Mouse (Mus musculus): ENCODE results near the gene Usp2.

- TF ChIP-seq CTCF (IDR thresholded peaks at IDR 0.05; ENCODE audit: low read depth, low read length) (no peak), POLR2A (IDR thresholded peaks at IDR 0.05; ENCODE audit: borderline replicate concordance, low read depth, low read length) (no peak)
These were observed 44.5 kb upstream of the Usp2 start for GRCm38 (mm10) chr9:44022100-44022847.
